Mouse (Mus musculus) testis, adult 2 months (tissue): ENCODE measurements around the gene Rwdd3.

ENCODE experiments used
- CTCF ChIP-seq: fragments of 200-500 bp; IDR thresholded peaks from 2 replicates; pipeline ENCODE4 v1.5.1; 2012; ENCODE audit warnings: low read depth, mild to moderate bottlenecking, inconsistent platforms, low read length, moderate library complexity; ENCODE audit not compliant: control insufficient read depth, insufficient read depth, insufficient replicate concordance
- POLR2A ChIP-seq: fragments of 200-500 bp; IDR thresholded peaks from 2 replicates; pipeline ENCODE4 v1.6.1; 2012; ENCODE audit warnings: low read depth, mild to moderate bottlenecking, inconsistent platforms, low read length, moderate library complexity; ENCODE audit not compliant: control insufficient read depth

GRCm38 (mm10) chr3:121127171-121127570 is 44.3 kb downstream of the Rwdd3 start:
- TF ChIP-seq CTCF (no peak), POLR2A (no peak)
